Mouse (Mus musculus): ENCODE data around the gene Lrrc18.

Gene Lrrc18

GRCm38 (mm10) chr14:33045217-33045616, 54.0 kb downstream of the Lrrc18 start:
- no peak for DNase-seq (ENCODE audit: low spot score in 2 of 2)

DNA sequence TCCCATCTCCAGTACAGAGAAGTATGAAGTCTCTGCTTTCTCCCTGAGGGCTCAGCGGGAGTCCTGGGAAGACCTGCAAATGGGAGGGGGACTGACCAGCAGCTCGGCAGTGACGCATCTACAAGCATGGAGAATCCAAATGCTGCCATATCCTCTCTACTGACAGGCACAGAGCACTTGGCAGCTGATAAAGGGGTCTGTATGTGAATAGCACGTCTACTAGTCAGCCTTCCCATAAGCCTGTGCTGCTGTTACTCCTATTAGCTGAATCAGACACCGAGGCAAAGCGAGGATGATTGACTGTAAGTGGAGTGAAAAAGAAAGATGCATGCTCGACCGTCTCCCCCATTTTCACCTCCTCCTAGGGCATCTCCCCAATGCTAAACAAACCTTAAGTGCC, 62.3 kb downstream of the Lrrc18 start:
- DNase-seq (ENCODE audit: low spot score in 2 of 2), result no peak

DNA sequence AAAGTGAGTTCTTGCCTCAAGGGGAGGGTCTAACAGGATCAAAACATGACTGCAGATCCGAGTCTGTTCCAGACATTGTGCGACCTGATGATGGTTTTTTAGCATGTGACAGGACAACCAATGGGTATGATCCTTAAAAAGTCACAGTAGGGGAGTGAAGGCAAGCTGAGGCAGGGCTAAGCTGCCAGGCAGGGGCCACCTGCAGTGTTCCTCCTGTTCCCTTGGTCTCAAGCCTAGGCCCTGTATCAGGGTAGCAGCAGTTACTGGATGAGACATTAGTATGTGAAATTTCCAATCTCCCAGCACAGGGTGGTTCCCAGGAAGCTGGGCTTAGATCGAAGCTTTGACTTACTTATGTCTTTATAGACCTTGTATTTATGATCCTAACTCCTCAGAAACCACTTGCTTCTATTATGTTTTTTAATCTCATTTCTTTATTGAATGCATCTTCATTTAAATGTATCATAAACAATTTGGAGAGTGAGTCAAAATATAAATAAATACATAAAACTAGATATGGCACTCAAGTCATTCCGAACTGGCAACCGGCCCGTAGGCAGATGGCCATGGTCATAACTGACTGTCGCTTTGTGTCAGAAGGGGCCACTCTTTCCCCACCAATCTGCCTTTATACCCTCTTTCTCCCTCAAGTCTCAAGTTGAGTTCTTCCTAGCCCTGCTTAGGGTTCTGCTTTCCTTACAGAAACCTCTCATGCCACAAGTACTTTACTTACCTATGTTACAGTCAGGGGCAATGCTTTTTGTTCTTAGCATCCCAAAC, 67.9 kb downstream of the Lrrc18 start:
- no peak for DNase-seq (ENCODE audit: low spot score in 2 of 2)

GRCm38 (mm10) chr14:33062996-33063395, 71.8 kb downstream of the Lrrc18 start:
- no peak for DNase-seq (ENCODE audit: low spot score in 2 of 2)
